Mouse (Mus musculus) activated CD4-positive, CD25-positive, alpha-beta regulatory T cell, adult 9 weeks (primary cell): ENCODE data around the gene Ing3. TPM values are rescaled to one million over a fixed set of nuclear protein-coding genes. Genes with fewer than 3 reads are reported as not detected.

ENCODE experiments used
- polyA plus RNA-seq: library from polyadenylated mRNA; unstranded; fragments of 100-300 nt; shearing (Covaris generic); gene quantifications from one replicate; pipeline ENCODE4 v1.2.1, GENCODE M21; 2017

Gene Ing3
- polyA plus RNA-seq = 31.1 TPM

DNA sequence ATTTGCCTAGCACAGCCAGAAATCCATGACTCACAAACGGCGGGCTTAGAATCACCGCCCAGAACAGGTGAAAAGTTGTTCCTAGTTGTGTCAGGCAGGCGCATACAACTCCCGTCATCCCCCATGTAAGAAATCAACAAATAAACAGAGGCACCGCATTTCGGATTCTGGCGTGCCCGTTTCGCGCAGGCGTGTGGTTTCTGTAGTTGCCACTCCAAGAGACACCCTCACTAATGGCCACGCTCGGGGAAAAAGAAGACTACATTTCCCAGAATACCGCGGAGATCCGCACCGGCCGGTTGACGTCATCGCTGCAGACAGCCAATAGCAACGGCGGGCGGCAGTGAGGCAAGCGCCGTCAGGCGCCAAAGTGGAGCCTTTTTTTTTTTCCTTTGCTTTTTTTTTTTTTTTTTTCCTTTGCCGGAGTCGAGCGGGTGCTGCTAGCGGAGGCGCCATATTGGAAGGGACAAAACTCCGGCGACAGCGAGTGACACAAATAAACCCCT lies at the start of gene Ing3:
Gene Ing3 (plus strand): TSS at position 346 of the 506 bp plus-strand sequence.

DNA sequence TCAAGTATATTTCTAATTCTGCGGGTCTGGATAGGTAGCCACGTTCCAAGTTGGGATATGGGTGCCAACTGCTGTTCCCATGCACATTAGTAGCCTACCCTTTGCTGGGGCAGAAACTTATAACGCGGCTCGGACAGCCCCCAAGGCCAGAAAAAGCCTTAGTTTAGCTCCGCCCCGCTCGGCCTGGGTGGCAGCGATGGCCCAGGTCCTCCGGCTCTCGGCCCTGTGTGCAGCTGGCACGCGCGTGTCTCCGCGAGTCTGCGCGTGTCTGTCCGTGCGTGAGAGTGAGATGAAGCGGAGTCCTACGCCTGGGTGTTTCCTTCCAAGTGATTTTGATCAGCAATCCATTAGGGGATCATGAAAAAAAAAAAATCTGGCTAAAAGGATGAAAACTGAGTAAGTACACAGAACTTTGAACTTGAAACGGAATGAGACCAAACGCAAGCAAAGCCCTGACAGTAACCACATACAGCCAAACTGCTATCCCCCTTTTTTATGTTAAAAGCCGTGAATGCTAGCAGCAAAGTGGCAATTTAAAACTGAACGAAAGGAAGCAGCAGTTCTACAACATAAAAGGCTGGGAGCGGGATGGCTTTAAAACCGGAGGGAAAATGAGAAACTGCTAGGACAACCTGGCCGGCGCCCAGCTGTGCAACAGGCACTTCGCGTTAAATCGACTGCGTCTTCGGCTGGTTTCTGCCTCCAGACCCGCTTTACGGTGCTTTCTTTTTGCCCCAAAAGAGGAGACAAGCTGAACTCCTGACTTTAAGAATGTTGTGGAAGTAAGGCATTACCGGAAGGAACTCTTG lies 36.6 kb downstream of the Ing3 start, which contains the start of gene Cped1:
Gene Cped1 (plus strand): TSS at position 185 of the 809 bp plus-strand sequence.

Other genes with a start within 250 kb of the Ing3 start
- gene Tspan12, start 97.1 kb upstream of the Ing3 start, polyA plus RNA-seq = not detected
- 0.07 TPM for gene Cped1, start 36.3 kb downstream of the Ing3 start, polyA plus RNA-seq